Mouse (Mus musculus) ES-Bruce4 (cell line): ENCODE measurements around the gene G530012D18Rik.
"Not testable (repeated sequence)": the region's sequence is repeated elsewhere in the genome, so short reads cannot be mapped to it uniquely, and the experiment has no call there.

Experiments
- CTCF ChIP-seq: IDR thresholded peaks from one replicate; pipeline ENCODE4 v1.8.1; 2011; ENCODE audit warnings: low read depth, low read length
- EP300 ChIP-seq: IDR thresholded peaks from 2 replicates; pipeline ENCODE4 v1.6.1; 2011; ENCODE audit warnings: low read depth, low read length; ENCODE audit not compliant: insufficient read depth
- POLR2A ChIP-seq: IDR thresholded peaks from one replicate; pipeline ENCODE4 v1.8.1; 2011; ENCODE audit warnings: low read length; ENCODE audit not compliant: insufficient read depth

GRCm38 (mm10) chr1:85592526-85592925, 17.1 kb downstream of the G530012D18Rik start:
- not testable (repeated sequence) for TF ChIP-seq CTCF, POLR2A, EP300
